Mouse (Mus musculus): ENCODE results near the gene Lrrc8d. TPM values are rescaled to one million over a fixed set of nuclear protein-coding genes. Genes with fewer than 3 reads are reported as not detected.

Lrrc8d gene
- polyA plus RNA-seq, 1 experiment from 2014 or later = 37.6 TPM

DNA sequence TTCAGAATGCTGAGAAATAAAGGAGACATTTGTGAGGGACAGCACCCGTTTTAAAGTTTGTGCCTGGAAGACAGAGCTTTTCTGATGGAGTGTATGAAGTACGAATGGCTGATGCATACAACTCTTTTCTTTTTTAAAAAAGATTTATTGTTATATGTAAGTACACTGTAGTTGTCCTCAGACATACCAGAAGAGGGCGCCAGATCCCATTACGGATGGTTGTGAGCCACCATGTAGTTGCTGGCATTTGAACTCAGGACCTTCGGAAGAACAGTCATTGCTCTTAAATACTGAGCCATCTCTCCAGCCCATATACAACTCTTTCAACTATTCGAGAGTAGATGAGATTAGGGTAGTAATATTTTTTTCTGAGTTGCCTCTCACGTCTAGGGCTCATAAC lies 8.1 kb upstream of the Lrrc8d start:
- H3K4me2 ChIP-seq = no peak overlapping the region
- H3K36me3 ChIP-seq = no peaks in the 10 kb centered on the region
- H3K9me3 ChIP-seq = no peaks in the 10 kb centered on the region
- no peak for ATAC-seq (ENCODE audit: low read depth)
- no peak overlapping the region for H3K27ac ChIP-seq (replicated peaks)
- no peaks in the 10 kb centered on the region for H3K4me1 ChIP-seq (replicated peaks)
- no peak overlapping the region for H3K9ac ChIP-seq
- H3K27me3 ChIP-seq = no peaks in the 10 kb centered on the region
- no peak overlapping the region for H3K4me3 ChIP-seq
- 85% methylated on average over 7 of the region's 7 CpGs for WGBS

DNA sequence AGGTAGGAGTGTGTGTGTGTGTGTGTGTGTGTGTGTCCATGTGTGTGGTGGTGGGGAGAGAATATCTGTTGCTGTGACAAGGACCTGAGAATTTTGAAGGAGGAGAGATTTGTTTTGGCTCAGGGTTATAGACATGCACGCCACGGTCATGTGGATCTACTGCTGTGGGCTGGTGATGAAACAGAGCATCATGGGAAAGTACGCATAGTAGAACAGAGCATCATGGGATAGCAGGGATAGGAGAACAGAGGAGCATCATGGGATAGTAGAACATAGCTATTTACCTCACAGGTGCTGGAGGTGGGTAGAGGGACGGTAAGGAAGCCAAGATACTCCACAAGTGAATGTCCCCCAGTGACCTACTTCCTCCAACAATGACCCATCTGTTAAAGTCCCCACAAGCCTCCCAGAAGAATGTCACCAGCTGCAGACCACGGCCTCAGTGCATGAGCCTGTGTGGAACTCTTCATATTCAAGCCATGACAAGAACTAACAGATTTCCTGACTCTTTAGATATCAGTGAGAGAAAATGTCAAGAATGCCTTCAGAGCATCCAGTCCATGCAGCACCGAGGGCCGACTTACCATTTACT lies 5.3 kb upstream of the Lrrc8d start:
- H3K4me1 ChIP-seq (replicated peaks) = peaks cover 9% of the 10 kb centered on the region
- H3K36me3 ChIP-seq = no peaks in the 10 kb centered on the region
- no peaks in the 10 kb centered on the region for H3K9me3 ChIP-seq
- H3K4me2 ChIP-seq = no peak overlapping the region
- no peaks in the 10 kb centered on the region; the same call in 1 of the 2 replicates for H3K27me3 ChIP-seq
- ATAC-seq (ENCODE audit: low read depth) = no peak
- no peak overlapping the region for H3K9ac ChIP-seq
- H3K4me3 ChIP-seq = no peak overlapping the region
- H3K27ac ChIP-seq (replicated peaks) = no peak overlapping the region
- WGBS = 77% methylated on average over 7 of the region's 7 CpGs

DNA sequence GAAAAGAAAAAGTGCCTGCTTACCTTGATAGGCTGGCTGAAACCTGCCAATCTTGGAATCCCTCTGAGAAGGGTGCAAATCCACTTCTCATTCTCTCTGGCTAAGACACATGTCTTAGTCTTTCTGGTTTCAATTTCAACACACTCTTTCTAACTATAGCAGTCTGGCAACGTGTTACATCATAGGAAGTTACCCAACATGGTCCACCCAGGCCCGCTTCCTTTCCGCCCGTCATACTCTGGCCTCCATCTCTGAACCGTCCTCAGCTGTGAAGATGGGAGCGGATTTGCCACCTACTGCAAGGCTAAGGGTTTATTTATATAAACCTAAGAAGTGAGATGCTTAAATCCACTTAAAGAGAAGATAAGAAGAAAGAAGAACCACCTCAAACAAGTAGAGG lies 3.7 kb upstream of the Lrrc8d start:
- peaks cover 14% of the 10 kb centered on the region for H3K4me1 ChIP-seq (replicated peaks)
- no peaks in the 10 kb centered on the region; the same call in 1 of the 2 replicates for H3K27me3 ChIP-seq
- no peaks in the 10 kb centered on the region for H3K36me3 ChIP-seq
- no peak overlapping the region for H3K9ac ChIP-seq
- no peak for ATAC-seq (ENCODE audit: low read depth)
- no peak overlapping the region for H3K4me3 ChIP-seq
- no peaks in the 10 kb centered on the region for H3K9me3 ChIP-seq
- no peak overlapping the region for H3K27ac ChIP-seq (replicated peaks)
- 82% methylated on average over 6 of the region's 6 CpGs for WGBS
- no peak overlapping the region for H3K4me2 ChIP-seq

DNA sequence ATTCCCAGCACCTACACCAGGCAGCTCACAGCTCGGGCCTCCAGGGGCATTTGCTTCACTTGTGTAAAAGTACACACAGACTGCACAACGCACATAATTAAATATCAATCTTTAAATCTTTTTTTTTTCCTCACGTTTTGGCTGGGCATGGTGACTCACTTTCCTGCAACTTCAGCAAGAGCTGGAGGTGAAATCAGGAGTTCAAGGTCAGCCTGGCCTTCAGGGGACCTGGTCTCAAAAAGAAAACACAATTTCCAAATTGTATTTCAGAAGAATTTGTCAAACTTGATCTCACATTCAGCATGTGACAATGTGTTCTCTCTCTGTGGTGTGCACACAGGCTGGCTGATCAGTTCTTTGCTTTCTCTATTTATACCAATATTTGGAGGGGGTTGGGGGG lies 1.9 kb upstream of the Lrrc8d start:
- Histone ChIP-seq H3K4me2 (no peak overlapping the region), H3K36me3 (no peaks in the 10 kb centered on the region), H3K9ac (no peak overlapping the region), H3K4me3 (no peak overlapping the region), H3K27me3 (no peaks in the 10 kb centered on the region; the same call in 1 of the 2 replicates), H3K9me3 (no peaks in the 10 kb centered on the region), H3K4me1 (replicated peaks) (peaks cover 32% of the 10 kb centered on the region), H3K27ac (replicated peaks) (no peak overlapping the region)
- WGBS = 92% methylated on average over 3 of the region's 3 CpGs
- no peak for ATAC-seq (ENCODE audit: low read depth)

DNA sequence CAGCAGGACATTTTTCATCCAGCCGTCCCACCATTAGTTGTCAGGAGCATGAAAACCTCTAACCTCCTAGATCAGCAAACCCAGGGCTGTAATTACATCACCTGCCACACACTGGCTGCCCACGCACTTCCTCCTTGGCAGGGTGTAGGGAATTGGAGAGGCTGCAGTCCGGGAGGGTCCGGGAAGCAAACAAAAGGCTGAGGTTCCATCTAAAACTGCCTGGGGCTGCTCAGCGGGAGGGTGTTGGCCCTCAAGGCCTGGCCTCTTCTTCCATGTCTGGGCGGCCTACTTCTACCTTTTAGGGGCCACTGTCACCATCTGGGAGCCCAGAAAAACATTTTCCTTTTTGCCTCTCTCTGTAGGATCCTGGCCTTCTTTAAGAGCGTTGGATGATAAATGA lies 1.1 kb upstream of the Lrrc8d start:
- H3K4me2 ChIP-seq = peak overlapping the region; percentile 81
- peaks cover 40% of the 10 kb centered on the region for H3K4me1 ChIP-seq (replicated peaks)
- no peak for ATAC-seq (ENCODE audit: low read depth)
- no peaks in the 10 kb centered on the region for H3K9me3 ChIP-seq
- peak overlapping the region; percentile 87; the same call in 1 of the 2 replicates for H3K4me3 ChIP-seq
- no peak overlapping the region for H3K27ac ChIP-seq (replicated peaks)
- no peaks in the 10 kb centered on the region for H3K36me3 ChIP-seq
- 10% methylated on average over 7 of the region's 7 CpGs for WGBS
- 0 out of 2 replicates have a peak overlapping the region, but pooled peaks have one; percentile 43 for H3K9ac ChIP-seq
- H3K27me3 ChIP-seq = no peaks in the 10 kb centered on the region; the same call in 1 of the 2 replicates

DNA sequence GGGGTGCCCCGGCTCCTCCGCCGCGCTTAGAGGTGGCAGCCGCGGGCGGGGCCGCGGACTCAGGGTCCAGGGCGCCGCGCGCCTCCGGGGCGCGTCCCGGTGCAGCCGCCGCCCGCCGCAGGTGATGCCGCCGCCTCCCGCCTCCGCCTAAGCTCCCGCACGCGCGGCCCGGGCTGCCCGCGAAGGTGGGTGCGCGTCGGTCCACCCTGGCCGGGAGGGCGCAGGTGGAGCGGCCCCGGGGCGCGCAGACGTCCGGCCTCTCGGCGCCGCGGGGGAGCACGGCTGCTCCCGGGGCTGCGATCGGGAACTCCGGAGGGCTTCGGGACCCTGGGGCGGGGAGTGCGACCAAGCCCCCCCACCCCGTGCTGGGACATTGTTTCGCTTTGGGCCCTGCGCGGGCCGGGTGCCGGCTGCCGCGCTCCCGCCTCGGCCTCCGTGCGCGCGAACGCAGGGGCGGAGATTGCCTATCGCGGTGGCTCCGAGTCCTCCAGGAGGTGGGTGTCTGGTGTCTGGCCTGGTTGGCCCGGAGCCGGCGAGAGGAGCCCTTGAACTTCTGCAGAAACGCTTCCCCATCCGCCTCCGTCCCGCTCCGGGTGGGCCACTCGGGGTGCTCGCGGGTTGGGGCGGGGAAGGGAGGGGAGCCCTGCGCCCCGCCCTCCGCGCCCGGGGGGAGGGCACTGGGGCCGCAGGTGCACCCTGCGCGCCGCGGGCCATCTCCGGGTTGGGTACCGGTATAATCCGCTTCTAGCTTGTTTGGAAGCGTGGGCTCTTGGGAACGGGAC lies 492 bp downstream of the Lrrc8d start:
- Histone ChIP-seq H3K36me3 (0 out of 2 replicates have a peak, but pooled peaks cover 5% of the 10 kb centered on the region), H3K9me3 (no peaks in the 10 kb centered on the region), H3K4me2 (peak overlapping the region; percentile 81), H3K4me1 (replicated peaks) (peaks cover 55% of the 10 kb centered on the region), H3K9ac (peak overlapping the region; percentile 99), H3K4me3 (peak overlapping the region; percentile 87), H3K27me3 (no peaks in the 10 kb centered on the region; the same call in 1 of the 2 replicates), H3K27ac (replicated peaks) (peak overlapping the region; percentile 98)
- under 1% methylated on average over 87 of the region's 101 CpGs for WGBS
- peak; percentile 74 for ATAC-seq (ENCODE audit: low read depth)

DNA sequence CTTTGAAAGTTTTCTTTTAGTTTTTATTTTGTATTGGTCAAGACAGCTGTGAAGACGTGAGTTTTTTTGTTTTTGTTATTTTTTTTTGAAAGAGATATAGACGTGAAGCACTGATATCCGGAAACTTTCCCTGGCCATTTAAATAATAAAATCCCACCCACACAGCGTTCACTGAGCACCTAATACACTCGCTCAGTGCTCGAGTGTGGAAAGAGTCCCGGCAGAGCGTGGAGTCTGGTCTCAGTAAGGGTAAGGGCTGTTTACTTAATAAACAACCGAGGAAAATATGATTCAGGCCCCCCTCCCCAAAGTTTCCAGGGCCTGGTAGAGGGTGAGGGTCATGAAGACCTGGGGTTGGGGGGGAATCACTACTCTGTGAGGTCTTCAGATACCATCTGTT lies 1.6 kb downstream of the Lrrc8d start:
- no peak overlapping the region for H3K27ac ChIP-seq (replicated peaks)
- H3K27me3 ChIP-seq = no peaks in the 10 kb centered on the region; the same call in 1 of the 2 replicates
- no peaks in the 10 kb centered on the region for H3K9me3 ChIP-seq
- peaks cover 66% of the 10 kb centered on the region for H3K4me1 ChIP-seq (replicated peaks)
- 60% methylated on average over 9 of the region's 9 CpGs for WGBS
- H3K4me2 ChIP-seq = peak overlapping the region; percentile 81
- peak overlapping the region; percentile 99 for H3K9ac ChIP-seq
- H3K4me3 ChIP-seq = peak overlapping the region; percentile 87
- H3K36me3 ChIP-seq = 0 out of 2 replicates have a peak, but pooled peaks cover 5% of the 10 kb centered on the region
- no peak for ATAC-seq (ENCODE audit: low read depth)

DNA sequence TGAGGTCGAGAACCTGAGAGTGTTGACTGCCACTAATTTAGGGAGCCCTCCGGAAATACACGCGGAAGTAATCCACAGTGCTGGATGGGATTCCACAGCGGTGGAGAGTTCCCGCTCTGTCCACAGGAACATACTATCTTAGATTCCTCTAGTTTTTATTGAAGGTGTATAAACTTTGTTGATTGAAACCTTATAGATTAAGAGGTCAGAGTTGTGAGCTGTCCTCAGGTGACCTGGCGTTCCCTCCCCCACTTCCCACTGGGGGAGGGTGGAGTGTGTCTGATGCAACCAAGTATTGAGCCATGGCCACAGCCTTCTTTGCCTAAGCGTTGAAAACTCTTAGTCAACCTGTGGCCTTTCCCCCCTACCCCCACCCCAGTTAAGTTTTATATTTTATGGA lies 2.1 kb downstream of the Lrrc8d start:
- no peak overlapping the region for H3K27ac ChIP-seq (replicated peaks)
- peaks cover 71% of the 10 kb centered on the region for H3K4me1 ChIP-seq (replicated peaks)
- H3K4me3 ChIP-seq = peak overlapping the region; percentile 87
- 77% methylated on average over 8 of the region's 8 CpGs for WGBS
- no peaks in the 10 kb centered on the region; the same call in 1 of the 2 replicates for H3K27me3 ChIP-seq
- no peaks in the 10 kb centered on the region for H3K9me3 ChIP-seq
- H3K9ac ChIP-seq = no peak overlapping the region
- H3K36me3 ChIP-seq = 0 out of 2 replicates have a peak, but pooled peaks cover 5% of the 10 kb centered on the region
- H3K4me2 ChIP-seq = peak overlapping the region; percentile 81
- ATAC-seq (ENCODE audit: low read depth) = no peak

DNA sequence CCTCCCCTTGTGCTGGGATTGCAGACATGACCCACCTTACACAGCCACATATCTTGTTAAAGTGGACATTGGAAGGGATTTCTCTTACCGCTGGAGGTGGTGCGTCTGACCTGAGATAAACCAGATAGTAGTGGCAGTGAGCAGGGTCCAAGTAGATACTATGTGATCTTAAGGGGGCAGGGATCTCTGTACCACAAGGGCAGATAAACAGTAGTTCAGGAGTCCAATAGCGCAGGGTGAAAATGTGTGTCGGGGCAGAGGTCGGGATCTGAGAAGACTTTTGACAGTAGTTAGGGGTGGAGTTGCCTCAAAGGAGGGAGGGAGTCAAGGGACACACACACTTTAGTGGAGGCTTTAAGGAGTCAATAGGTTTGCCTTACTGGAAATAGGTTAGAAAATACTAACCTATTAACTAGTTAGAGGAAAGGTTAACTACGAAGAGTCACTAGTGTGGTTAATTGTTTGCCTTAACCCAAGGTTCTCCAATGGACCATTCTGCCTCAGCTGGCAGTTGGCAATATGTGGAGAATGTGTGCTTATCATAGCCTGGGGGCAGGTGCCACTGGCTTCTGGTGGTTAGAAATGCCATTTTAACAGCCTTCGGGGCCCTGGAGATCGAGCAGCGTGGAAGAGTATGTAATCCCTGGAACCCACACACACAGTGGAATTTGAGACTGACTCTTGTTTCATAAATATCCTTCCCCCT lies 3.0 kb downstream of the Lrrc8d start:
- Histone ChIP-seq H3K9ac (no peak overlapping the region), H3K4me3 (no peak overlapping the region), H3K4me1 (replicated peaks) (peaks cover 74% of the 10 kb centered on the region), H3K27me3 (no peaks in the 10 kb centered on the region; the same call in 1 of the 2 replicates), H3K27ac (replicated peaks) (no peak overlapping the region), H3K4me2 (no peak overlapping the region), H3K36me3 (0 out of 2 replicates have a peak, but pooled peaks cover 5% of the 10 kb centered on the region), H3K9me3 (no peaks in the 10 kb centered on the region)
- 75% methylated on average over 9 of the region's 9 CpGs for WGBS
- ATAC-seq (ENCODE audit: low read depth) = no peak

DNA sequence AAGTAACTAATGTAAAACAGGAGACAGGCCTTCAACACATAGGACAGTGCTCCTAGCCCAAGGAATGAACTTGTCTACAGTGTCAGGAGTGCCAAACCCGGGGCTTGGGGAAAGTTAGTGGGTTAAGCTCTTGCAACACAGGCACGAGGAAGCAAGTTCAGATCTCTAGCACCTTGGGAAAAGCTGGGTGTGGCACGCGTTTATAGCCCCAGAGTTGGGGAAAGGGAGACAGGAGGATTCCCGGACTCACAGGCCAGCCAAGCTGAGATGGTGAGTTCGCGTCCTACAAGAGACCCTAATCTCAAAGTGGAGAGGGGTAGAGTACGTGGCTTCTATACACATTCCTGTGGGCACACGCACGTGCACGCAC lies 3.5 kb downstream of the Lrrc8d start:
- Histone ChIP-seq H3K9me3 (no peaks in the 10 kb centered on the region), H3K9ac (no peak overlapping the region), H3K27ac (replicated peaks) (no peak overlapping the region), H3K4me3 (no peak overlapping the region), H3K4me2 (no peak overlapping the region), H3K36me3 (0 out of 2 replicates have a peak, but pooled peaks cover 5% of the 10 kb centered on the region), H3K4me1 (replicated peaks) (peaks cover 75% of the 10 kb centered on the region), H3K27me3 (no peaks in the 10 kb centered on the region; the same call in 1 of the 2 replicates)
- ATAC-seq (ENCODE audit: low read depth) = no peak
- 90% methylated on average over 11 of the region's 11 CpGs for whole genome bisulfite sequencing

DNA sequence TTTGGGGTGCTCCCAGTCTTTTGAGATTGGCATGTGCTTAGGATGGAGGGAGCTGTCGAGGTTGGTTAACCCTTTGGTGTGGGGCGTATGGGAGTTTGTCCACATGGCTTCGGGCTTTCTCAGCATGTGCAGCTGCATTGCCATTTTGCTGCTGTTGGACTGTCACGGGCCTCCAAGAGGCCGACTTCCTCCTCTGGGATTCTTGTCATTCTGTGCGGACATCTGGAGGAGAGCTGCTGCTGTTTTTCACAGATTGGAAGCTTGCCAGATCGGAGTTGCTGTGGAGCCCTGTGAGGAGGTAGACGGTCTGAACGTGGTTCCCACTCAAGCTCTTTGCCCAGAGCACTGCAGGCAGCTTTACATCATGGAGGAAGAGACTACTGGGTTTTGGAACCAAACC lies 4.8 kb downstream of the Lrrc8d start:
- H3K4me1 ChIP-seq (replicated peaks) = peaks cover 72% of the 10 kb centered on the region
- H3K4me2 ChIP-seq = peak overlapping the region; percentile 16; the same call in 1 of the 2 replicates
- H3K4me3 ChIP-seq = no peak overlapping the region

DNA sequence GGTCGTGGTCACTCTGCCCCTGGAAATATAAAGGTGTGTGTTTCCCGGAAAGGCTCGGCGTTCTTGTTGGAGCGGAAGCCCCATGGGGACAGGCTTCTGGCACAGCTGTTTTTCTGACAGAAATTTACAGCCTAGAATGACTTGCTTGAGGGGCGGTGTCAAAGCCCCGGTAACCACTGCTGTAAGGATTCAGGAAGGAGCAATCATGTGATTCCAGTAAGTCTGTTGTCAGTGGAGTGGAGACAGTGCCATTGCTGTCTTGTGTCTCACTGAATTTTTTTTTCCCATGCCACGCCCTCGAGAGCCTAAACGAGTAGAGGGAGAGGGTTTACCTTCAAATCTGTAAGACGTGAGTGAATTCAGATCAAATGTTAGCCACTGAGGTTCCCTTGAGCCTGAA lies 6.9 kb downstream of the Lrrc8d start:
- ATAC-seq (ENCODE audit: low read depth) = no peak
- H3K27ac ChIP-seq (replicated peaks) = no peak overlapping the region
- no peaks in the 10 kb centered on the region for H3K27me3 ChIP-seq
- no peak overlapping the region for H3K4me2 ChIP-seq
- peaks cover 75% of the 10 kb centered on the region for H3K4me1 ChIP-seq (replicated peaks)
- H3K9ac ChIP-seq = no peak overlapping the region
- no peaks in the 10 kb centered on the region for H3K9me3 ChIP-seq
- H3K36me3 ChIP-seq = 0 out of 2 replicates have a peak, but pooled peaks cover 5% of the 10 kb centered on the region
- WGBS = 63% methylated on average over 11 of the region's 11 CpGs
- no peak overlapping the region for H3K4me3 ChIP-seq

More for the DNA sequence above, 4.8 kb downstream of the Lrrc8d start:
- H3K9ac ChIP-seq = no peak overlapping the region
- 39% methylated on average over 9 of the region's 9 CpGs for WGBS
- H3K27ac ChIP-seq (replicated peaks) = no peak overlapping the region
- ATAC-seq (ENCODE audit: low read depth) = no peak
- no peaks in the 10 kb centered on the region for H3K27me3 ChIP-seq
- H3K9me3 ChIP-seq = no peaks in the 10 kb centered on the region
- 0 out of 2 replicates have a peak, but pooled peaks cover 5% of the 10 kb centered on the region for H3K36me3 ChIP-seq

Data from neural tube, embryonic 13.5 days (tissue).